Mouse (Mus musculus) intestine, embryonic 14.5 days (tissue): Measurements from ENCODE around the gene D2hgdh. TPM values are rescaled to one million over a fixed set of nuclear protein-coding genes. Genes with fewer than 3 reads are reported as not detected.
A peak's percentile ranks its signal among the peaks of the same experiment; 100 is the strongest.

Experiments used
- ATAC-seq: fragments of 200-750 bp; cut with Nextera tagmentation; replicated peaks from 2 replicates; pipeline ENCODE4 v1.8.0; 2017; ENCODE audit warnings: low read depth, moderate number of reproducible peaks, moderate TSS enrichment, moderate library complexity; ENCODE audit not compliant: low FRiP score, low TSS enrichment
- DNase-seq: peaks from one replicate; pipeline ENCODE4 v3.0.0-alpha.2; 2018; ENCODE audit warnings: low spot score
- H3K27ac ChIP-seq: fragments of 300-500 bp; sonication (generic); 2 replicates; pipeline ENCODE4 v1.5.1; 2014; ENCODE audit warnings: low read depth, mild to moderate bottlenecking, control low read depth
- H3K27me3 ChIP-seq: fragments of 300-500 bp; sonication (generic); replicated peaks from 2 replicates; pipeline ENCODE4 v1.6.1; 2014; ENCODE audit warnings: low read length, control low read depth; ENCODE audit not compliant: control insufficient read depth, insufficient read depth
- H3K36me3 ChIP-seq: fragments of 300-500 bp; sonication (generic); 2 replicates; pipeline ENCODE4 v1.6.1; 2014; ENCODE audit warnings: low read length, control low read depth; ENCODE audit not compliant: control insufficient read depth, insufficient read depth
- H3K4me1 ChIP-seq: fragments of 300-500 bp; sonication (generic); replicated peaks from 2 replicates; pipeline ENCODE4 v1.6.1; 2014; ENCODE audit warnings: low read length, control low read depth, mixed read lengths; ENCODE audit not compliant: control insufficient read depth, insufficient read depth
- H3K4me2 ChIP-seq: fragments of 300-500 bp; sonication (generic); 2 replicates; pipeline ENCODE4 v1.6.1; 2014; ENCODE audit warnings: low read length
- H3K4me3 ChIP-seq: fragments of 300-500 bp; sonication (generic); 2 replicates; pipeline ENCODE4 v1.5.1; 2014; ENCODE audit warnings: low read depth, low read length, control low read depth, mixed read lengths
- H3K9ac ChIP-seq: fragments of 300-500 bp; sonication (generic); 2 replicates; pipeline ENCODE4 v1.6.1; 2014; ENCODE audit warnings: mild to moderate bottlenecking, low read length
- H3K9me3 ChIP-seq: fragments of 300-500 bp; sonication (generic); 2 replicates; pipeline ENCODE4 v1.6.1; 2016; ENCODE audit warnings: low read length, control low read depth; ENCODE audit not compliant: control insufficient read depth
- WGBS: fragments of 180-500 bp; shearing (Covaris S2); extraction: QIAGEN DNeasy Blood & Tissue Kit; methylation state at CpG from one replicate; pipeline ENCODE4 v1.1.7; 2014; 5-methylcytosine and 5-hydroxymethylcytosine counted together
- polyA plus RNA-seq: library from polyadenylated mRNA; unstranded; fragments of >200 nt; fragmentation: Nextera tagmentation; extraction: Ambion mirVana; gene quantifications from 2 replicates; pipeline ENCODE4 v1.2.1, GENCODE M21; 2014

D2hgdh gene
- polyA plus RNA-seq, 1 experiment from 2014 or later = 14.8 TPM

- Histone ChIP-seq H3K4me2 (peak within 1 kb of the TSS; percentile 94), H3K4me3 (peak within 1 kb of the TSS; percentile 76), H3K27ac (peak within 1 kb of the TSS; percentile 96), H3K27me3 (no peaks in the 10 kb centered on the region), H3K9ac (peak within 1 kb of the TSS; percentile 89), H3K9me3 (no peaks in the 10 kb centered on the region), H3K36me3 (peaks cover 48% of the 10 kb centered on the region), H3K4me1 (peaks cover 18% of the 10 kb centered on the region)
- peak; percentile 93 for ATAC-seq
- peak; percentile 100 for DNase-seq
- under 1% methylated on average over 86 of the region's 94 CpGs for WGBS
These were observed 20.9 kb upstream of the D2hgdh start, which contains the start of gene Ing5 for GRCm38 (mm10) chr1:93803556-93804507. Gene Ing5, plus strand, starts transcription at chr1:93803965.

- no peaks in the 10 kb centered on the region for H3K27me3 ChIP-seq
- peaks cover 18% of the 10 kb centered on the region for H3K4me1 ChIP-seq
- H3K36me3 ChIP-seq = peaks cover 47% of the 10 kb centered on the region
- peak overlapping the region; percentile 76 for H3K4me3 ChIP-seq
- H3K9me3 ChIP-seq = no peaks in the 10 kb centered on the region
- no peak overlapping the region for H3K27ac ChIP-seq
- peak overlapping the region; percentile 89; the same call in 1 of the 2 replicates for H3K9ac ChIP-seq
- 77% methylated on average over 4 of the region's 4 CpGs for WGBS
- H3K4me2 ChIP-seq = peak overlapping the region; percentile 69
- no peak for ATAC-seq
- no peak for DNase-seq
These were observed 19.9 kb upstream of the D2hgdh start for GRCm38 (mm10) chr1:93804818-93805217.

GRCm38 (mm10) chr1:93805221-93805951, 19.3 kb upstream of the D2hgdh start:
- Histone ChIP-seq H3K4me3 (no peak overlapping the region), H3K36me3 (peaks cover 46% of the 10 kb centered on the region), H3K4me1 (peaks cover 18% of the 10 kb centered on the region), H3K9me3 (no peaks in the 10 kb centered on the region), H3K27ac (no peak overlapping the region), H3K4me2 (peak overlapping the region; percentile 12; the same call in 1 of the 2 replicates), H3K27me3 (no peaks in the 10 kb centered on the region), H3K9ac (no peak overlapping the region)
- DNase-seq (no peak), ATAC-seq (no peak)
- 72% methylated on average over 5 of the region's 5 CpGs for WGBS

- H3K9ac ChIP-seq = no peak overlapping the region
- no peaks in the 10 kb centered on the region for H3K27me3 ChIP-seq
- no peak overlapping the region for H3K4me3 ChIP-seq
- H3K9me3 ChIP-seq = no peaks in the 10 kb centered on the region
- 85% methylated on average over 4 of the region's 4 CpGs for WGBS
- no peak for DNase-seq
- H3K36me3 ChIP-seq = peaks cover 73% of the 10 kb centered on the region
- H3K4me1 ChIP-seq = peaks cover 10% of the 10 kb centered on the region; the same call in 1 of the 2 replicates
- no peak overlapping the region for H3K4me2 ChIP-seq
- no peak for ATAC-seq
- no peak overlapping the region for H3K27ac ChIP-seq
These were observed 15.8 kb upstream of the D2hgdh start for GRCm38 (mm10) chr1:93808871-93809270.

- ATAC-seq (no peak), DNase-seq (no peak)
- peaks cover 3% of the 10 kb centered on the region; the same call in 1 of the 2 replicates for H3K4me1 ChIP-seq
- no peaks in the 10 kb centered on the region for H3K27me3 ChIP-seq
- no peak overlapping the region for H3K9ac ChIP-seq
- H3K9me3 ChIP-seq = no peaks in the 10 kb centered on the region
- no peak overlapping the region for H3K4me3 ChIP-seq
- no peak overlapping the region for H3K4me2 ChIP-seq
- peaks cover 84% of the 10 kb centered on the region for H3K36me3 ChIP-seq
- 97% methylated on average over 3 of the region's 3 CpGs for WGBS
- no peak overlapping the region for H3K27ac ChIP-seq
These were observed 14.7 kb upstream of the D2hgdh start for GRCm38 (mm10) chr1:93810011-93810410.

GRCm38 (mm10) chr1:93811495-93812039, 13.1 kb upstream of the D2hgdh start:
- no peaks in the 10 kb centered on the region for H3K27me3 ChIP-seq

GRCm38 (mm10) chr1:93817823-93818532, 6.7 kb upstream of the D2hgdh start:
- no peak overlapping the region for H3K9ac ChIP-seq
- no peaks in the 10 kb centered on the region for H3K9me3 ChIP-seq
- no peak overlapping the region for H3K4me3 ChIP-seq
- no peak overlapping the region for H3K27ac ChIP-seq
- H3K4me1 ChIP-seq = no peaks in the 10 kb centered on the region
- no peaks in the 10 kb centered on the region for H3K27me3 ChIP-seq
- WGBS = 93% methylated on average over 8 of the region's 8 CpGs
- DNase-seq (no peak), ATAC-seq (no peak)
- no peak overlapping the region for H3K4me2 ChIP-seq
- peaks cover 87% of the 10 kb centered on the region for H3K36me3 ChIP-seq

More at GRCm38 (mm10) chr1:93811495-93812039, 13.1 kb upstream of the D2hgdh start:
- H3K27ac ChIP-seq = no peak overlapping the region
- 89% methylated on average over 8 of the region's 8 CpGs for WGBS
- H3K4me2 ChIP-seq = no peak overlapping the region
- no peak overlapping the region for H3K9ac ChIP-seq
- DNase-seq (no peak), ATAC-seq (no peak)
- no peaks in the 10 kb centered on the region for H3K4me1 ChIP-seq
- peaks cover 89% of the 10 kb centered on the region for H3K36me3 ChIP-seq
- H3K4me3 ChIP-seq = no peak overlapping the region
- no peaks in the 10 kb centered on the region for H3K9me3 ChIP-seq

GRCm38 (mm10) chr1:93818722-93819121, 6.0 kb upstream of the D2hgdh start:
- H3K4me2 ChIP-seq = no peak overlapping the region
- no peak for ATAC-seq
- H3K4me3 ChIP-seq = no peak overlapping the region
- no peaks in the 10 kb centered on the region for H3K9me3 ChIP-seq
- WGBS = 92% methylated on average over 7 of the region's 7 CpGs
- no peaks in the 10 kb centered on the region for H3K4me1 ChIP-seq
- H3K27ac ChIP-seq = no peak overlapping the region
- H3K36me3 ChIP-seq = peaks cover 79% of the 10 kb centered on the region
- DNase-seq = no peak
- H3K9ac ChIP-seq = no peak overlapping the region
- no peaks in the 10 kb centered on the region for H3K27me3 ChIP-seq
